Mouse (Mus musculus) liver, embryonic 11.5 days (tissue): Measurements from ENCODE around the gene Rab19. TPM values are rescaled to one million over a fixed set of nuclear protein-coding genes. Genes with fewer than 3 reads are reported as not detected.
"Not testable (repeated sequence)": the region's sequence is repeated elsewhere in the genome, so short reads cannot be mapped to it uniquely, and the experiment has no call there.

Experiments
- ATAC-seq: fragments of 200-750 bp; cut with Nextera tagmentation; replicated peaks from 2 replicates; pipeline ENCODE4 v1.8.0; 2017; ENCODE audit warnings: moderate number of reproducible peaks, mild to moderate bottlenecking, moderate TSS enrichment, moderate library complexity; ENCODE audit not compliant: low FRiP score
- DNase-seq: peaks from one replicate; pipeline ENCODE4 v3.0.0-alpha.2; 2017; ENCODE audit warnings: low spot score
- H3K27ac ChIP-seq: fragments of 300-500 bp; sonication (generic); 2 replicates; pipeline ENCODE4 v1.5.1; 2014; ENCODE audit warnings: mild to moderate bottlenecking, low read depth, low read length, control low read depth
- H3K27me3 ChIP-seq: fragments of 300-500 bp; sonication (generic); replicated peaks from 2 replicates; pipeline ENCODE4 v1.6.1; 2014; ENCODE audit warnings: low read length, mixed read lengths; ENCODE audit not compliant: control insufficient read depth, insufficient read depth
- H3K36me3 ChIP-seq: fragments of 300-500 bp; sonication (generic); 2 replicates; pipeline ENCODE4 v1.6.1; 2014; ENCODE audit warnings: mild to moderate bottlenecking, low read length, moderate library complexity, mixed read lengths; ENCODE audit not compliant: control insufficient read depth, insufficient read depth
- H3K4me1 ChIP-seq: fragments of 300-500 bp; sonication (generic); replicated peaks from 2 replicates; pipeline ENCODE4 v1.6.1; 2014; ENCODE audit warnings: low read length, mixed read lengths; ENCODE audit not compliant: control insufficient read depth, insufficient read depth
- H3K4me2 ChIP-seq: fragments of 300-500 bp; sonication (generic); 2 replicates; pipeline ENCODE4 v1.6.1; 2014; ENCODE audit warnings: mild to moderate bottlenecking, control low read depth, moderate library complexity
- H3K4me3 ChIP-seq: fragments of 300-500 bp; sonication (generic); 2 replicates; pipeline ENCODE4 v1.5.1; 2014; ENCODE audit warnings: low read depth, low read length, control low read depth
- H3K9ac ChIP-seq: fragments of 300-500 bp; sonication (generic); 2 replicates; pipeline ENCODE4 v1.6.1; 2014; ENCODE audit warnings: low read depth, low read length, control low read depth
- H3K9me3 ChIP-seq: fragments of 300-500 bp; sonication (generic); 2 replicates; pipeline ENCODE4 v1.6.1; 2016; ENCODE audit warnings: low read length, inconsistent platforms, mixed read lengths; ENCODE audit not compliant: control insufficient read depth
- WGBS: fragments of 180-500 bp; shearing (Covaris S2); extraction: QIAGEN DNeasy Blood & Tissue Kit; methylation state at CpG from one replicate; pipeline ENCODE4 v1.1.7; 2014; 5-methylcytosine and 5-hydroxymethylcytosine counted together
- polyA plus RNA-seq: library from polyadenylated mRNA; unstranded; fragments of >200 nt; fragmentation: Nextera tagmentation; extraction: Ambion mirVana; gene quantifications from 2 replicates; pipeline ENCODE4 v1.2.1, GENCODE M21; 2014

The Rab19 gene
- polyA plus RNA-seq, 1 experiment from 2014 or later, result 0.27 TPM

GRCm38 (mm10) chr6:39437519-39437918 lies 56.5 kb downstream of the Rab19 start:
- not testable (repeated sequence) for H3K9me3 ChIP-seq, H3K36me3 ChIP-seq, ATAC-seq, H3K9ac ChIP-seq, H3K27me3 ChIP-seq, H3K27ac ChIP-seq, H3K4me1 ChIP-seq, DNase-seq, H3K4me2 ChIP-seq, H3K4me3 ChIP-seq
- 89% methylated on average over 6 of the region's 6 CpGs for WGBS

Other genes starting within 250 kb of the Rab19 start
- 7.3 and 8.5 TPM in 2 replicates for gene Kdm7a, start 174.4 kb upstream of the Rab19 start, polyA plus RNA-seq
- 14.8 and 16.2 TPM in 2 replicates for gene Slc37a3, start 3.5 kb upstream of the Rab19 start, polyA plus RNA-seq
- gene Mkrn1, start 39.3 kb downstream of the Rab19 start, polyA plus RNA-seq, result 50.8 and 53.5 TPM in 2 replicates
- 12.4 and 12.6 TPM in 2 replicates for gene Dennd2a, start 176.7 kb downstream of the Rab19 start, polyA plus RNA-seq
- gene Adck2, start 192.7 kb downstream of the Rab19 start, polyA plus RNA-seq, result 20.6 and 22.8 TPM in 2 replicates
- 2.9 and 3.5 TPM in 2 replicates for gene Gm42420, start 204.6 kb downstream of the Rab19 start, polyA plus RNA-seq
- gene Ndufb2, start 211.4 kb downstream of the Rab19 start, polyA plus RNA-seq, result 311 and 331 TPM in 2 replicates